Mouse (Mus musculus) intestine, embryonic 15.5 days (tissue): ENCODE results near the gene Rpl19. TPM values are rescaled to one million over a fixed set of nuclear protein-coding genes. Genes with fewer than 3 reads are reported as not detected.

Experiments
- ATAC-seq: fragments of 200-750 bp; cut with Nextera tagmentation; 2 replicates; pipeline ENCODE4 v1.8.0; 2017; ENCODE audit warnings: moderate TSS enrichment, moderate library complexity
- H3K27ac ChIP-seq: fragments of 300-500 bp; sonication (generic); 2 replicates; pipeline ENCODE4 v1.5.1; 2015; ENCODE audit warnings: mild to moderate bottlenecking, inconsistent platforms
- H3K27me3 ChIP-seq: fragments of 300-500 bp; sonication (generic); replicated peaks from 2 replicates; pipeline ENCODE4 v1.6.1; 2015; ENCODE audit warnings: inconsistent platforms
- H3K36me3 ChIP-seq: fragments of 300-500 bp; sonication (generic); 2 replicates; pipeline ENCODE4 v1.6.1; 2015; ENCODE audit warnings: inconsistent platforms
- H3K4me1 ChIP-seq: fragments of 300-500 bp; sonication (generic); replicated peaks from 2 replicates; pipeline ENCODE4 v1.6.1; 2015; ENCODE audit warnings: inconsistent platforms
- H3K4me2 ChIP-seq: fragments of 300-500 bp; sonication (generic); replicated peaks from 2 replicates; pipeline ENCODE4 v1.6.1; 2015; ENCODE audit warnings: mild to moderate bottlenecking, inconsistent platforms
- H3K4me3 ChIP-seq: fragments of 300-500 bp; sonication (generic); replicated peaks from 2 replicates; pipeline ENCODE4 v1.5.1; 2015; ENCODE audit warnings: inconsistent platforms
- H3K9ac ChIP-seq: fragments of 300-500 bp; sonication (generic); 2 replicates; pipeline ENCODE4 v1.6.1; 2015; ENCODE audit warnings: inconsistent platforms
- H3K9me3 ChIP-seq: fragments of 300-500 bp; sonication (generic); 2 replicates; pipeline ENCODE4 v1.6.1; 2016; ENCODE audit warnings: inconsistent platforms
- WGBS: fragments of 180-500 bp; shearing (Covaris S2); methylation state at CpG from one replicate; pipeline ENCODE4 v1.1.7; 2015; 5-methylcytosine and 5-hydroxymethylcytosine counted together
- polyA plus RNA-seq: library from polyadenylated mRNA; unstranded; fragments of >200 nt; fragmentation: Nextera tagmentation; extraction: Ambion mirVana; gene quantifications from 2 replicates; pipeline ENCODE4 v1.2.1, GENCODE M21; 2015

Rpl19 gene
- polyA plus RNA-seq, 1 experiment from 2014 or later: 1,063 TPM

DNA sequence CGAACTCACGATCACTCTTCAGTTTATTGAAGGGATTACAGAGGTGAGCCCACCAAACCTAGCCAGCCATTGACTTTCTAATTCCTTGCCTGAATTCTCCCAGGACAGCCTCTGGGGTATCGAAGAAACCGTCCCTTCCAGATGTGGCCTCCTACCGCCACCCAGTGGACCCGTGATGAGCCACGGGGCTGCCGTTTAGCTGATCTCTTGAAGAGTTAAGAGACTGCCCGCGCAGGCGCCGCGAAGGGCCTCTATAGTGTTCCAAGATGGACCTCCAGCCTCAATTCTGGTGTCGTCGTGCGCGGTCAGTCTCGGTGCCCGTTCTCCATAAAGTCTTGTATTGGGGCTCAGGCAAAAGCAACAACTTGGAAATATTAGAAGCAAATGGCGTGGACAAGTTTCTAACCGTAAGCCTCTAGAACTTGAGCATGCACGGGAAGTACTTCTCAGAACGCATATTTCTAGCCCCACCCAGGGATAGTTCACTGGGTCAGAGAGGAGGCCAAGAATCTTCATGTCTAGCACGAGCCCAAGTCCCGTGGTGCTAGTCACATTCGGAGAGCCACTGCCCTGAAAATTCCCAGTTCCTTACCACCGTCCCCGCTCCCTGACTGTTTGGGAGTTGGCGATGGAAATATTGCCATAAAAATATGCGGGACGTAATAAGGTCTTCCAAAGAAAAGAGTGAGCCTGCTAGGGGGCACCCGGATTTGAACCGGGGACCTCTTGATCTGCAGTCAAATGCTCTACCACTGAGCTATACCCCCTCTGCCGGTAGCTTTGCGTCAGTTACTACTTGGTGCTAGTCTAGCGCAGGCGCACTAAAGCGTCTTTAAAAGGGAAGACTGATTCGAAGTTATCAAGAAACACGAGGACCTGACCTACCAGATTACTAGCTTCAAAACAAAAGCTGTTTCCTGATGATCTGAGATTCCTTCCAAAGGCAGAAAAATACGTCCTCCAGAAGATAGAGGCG lies 38.7 kb upstream of the Rpl19 start:
- Histone ChIP-seq H3K4me3 (peak overlapping the region; percentile 70), H3K27me3 (peaks cover 21% of the 10 kb centered on the region), H3K9ac (peak overlapping the region; percentile 80), H3K36me3 (no peaks in the 10 kb centered on the region), H3K9me3 (no peaks in the 10 kb centered on the region), H3K4me1 (peaks cover 15% of the 10 kb centered on the region; the same call in 1 of the 2 replicates), H3K4me2 (peak overlapping the region; percentile 85), H3K27ac (peak overlapping the region; percentile 86)
- under 1% methylated on average over 42 of the region's 42 CpGs for WGBS
- ATAC-seq: peak; percentile 86

DNA sequence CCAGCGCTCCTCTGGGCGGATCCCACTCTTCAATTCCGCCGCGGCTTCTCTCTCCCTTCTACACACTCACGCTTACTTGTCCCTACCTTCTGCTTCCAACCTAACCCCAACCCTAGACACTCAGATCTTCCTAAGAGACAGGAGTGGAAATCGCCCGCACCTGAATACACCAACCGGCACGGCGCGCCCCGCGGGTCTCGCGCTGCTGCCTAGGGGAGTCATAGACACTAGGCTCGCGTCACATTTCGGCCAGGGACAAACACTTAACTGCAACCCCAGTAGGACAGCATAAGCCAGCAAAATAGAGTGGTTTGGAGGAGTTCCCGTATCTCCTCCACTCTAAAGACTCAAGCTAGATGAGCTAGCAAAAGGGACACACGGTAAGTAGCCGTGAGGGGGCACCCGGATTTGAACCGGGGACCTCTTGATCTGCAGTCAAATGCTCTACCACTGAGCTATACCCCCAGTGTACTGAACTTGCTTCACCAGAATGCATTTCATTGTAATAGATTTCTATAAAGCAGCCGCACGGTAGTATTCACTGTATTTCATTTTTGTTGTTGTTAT lies 37.9 kb upstream of the Rpl19 start:
- H3K9me3 ChIP-seq: no peaks in the 10 kb centered on the region
- peaks cover 21% of the 10 kb centered on the region for H3K27me3 ChIP-seq
- peak overlapping the region; percentile 70 for H3K4me3 ChIP-seq
- no peaks in the 10 kb centered on the region for H3K36me3 ChIP-seq
- peaks cover 15% of the 10 kb centered on the region; the same call in 1 of the 2 replicates for H3K4me1 ChIP-seq
- H3K9ac ChIP-seq: peak overlapping the region; percentile 80
- WGBS: under 1% methylated on average over 26 of the region's 26 CpGs
- H3K4me2 ChIP-seq: peak overlapping the region; percentile 75
- peak overlapping the region; percentile 86 for H3K27ac ChIP-seq
- peak; percentile 89 for ATAC-seq

DNA sequence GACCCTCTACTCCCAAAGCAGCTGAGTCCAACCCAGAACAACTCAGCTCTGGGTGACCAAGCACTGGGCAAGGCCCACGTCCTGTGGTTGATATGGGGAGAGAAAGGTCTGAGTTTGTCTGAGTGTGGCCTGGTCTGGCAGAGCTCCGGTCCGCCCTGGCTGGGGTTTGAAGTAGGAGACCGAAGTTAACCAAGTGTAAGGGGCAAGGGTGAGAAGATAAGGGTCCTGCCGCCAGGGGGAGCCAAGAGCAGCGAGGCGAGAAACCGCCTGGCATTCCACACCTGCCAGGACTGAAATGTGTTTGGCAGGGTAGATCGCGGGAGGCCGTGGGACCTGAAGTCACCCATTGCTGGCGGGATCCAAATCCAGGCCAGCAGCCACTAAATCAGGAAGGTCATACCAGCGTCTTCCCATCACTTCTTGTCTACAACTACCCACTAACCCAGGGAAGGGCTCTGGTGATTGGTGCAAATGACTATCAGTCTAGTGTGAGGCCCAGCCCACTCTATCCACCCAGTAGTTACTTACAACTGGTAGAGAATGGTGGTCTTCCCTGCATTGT lies 31.9 kb upstream of the Rpl19 start:
- ATAC-seq: peak; percentile 68
- peaks cover 16% of the 10 kb centered on the region for H3K4me1 ChIP-seq
- H3K9me3 ChIP-seq: no peaks in the 10 kb centered on the region
- peak overlapping the region; percentile 54 for H3K4me3 ChIP-seq
- H3K36me3 ChIP-seq: no peaks in the 10 kb centered on the region
- no peaks in the 10 kb centered on the region for H3K27me3 ChIP-seq
- WGBS: 6% methylated on average over 13 of the region's 13 CpGs
- peak overlapping the region; percentile 92 for H3K4me2 ChIP-seq
- H3K27ac ChIP-seq: no peak overlapping the region
- peak overlapping the region; percentile 48; the same call in 1 of the 2 replicates for H3K9ac ChIP-seq

DNA sequence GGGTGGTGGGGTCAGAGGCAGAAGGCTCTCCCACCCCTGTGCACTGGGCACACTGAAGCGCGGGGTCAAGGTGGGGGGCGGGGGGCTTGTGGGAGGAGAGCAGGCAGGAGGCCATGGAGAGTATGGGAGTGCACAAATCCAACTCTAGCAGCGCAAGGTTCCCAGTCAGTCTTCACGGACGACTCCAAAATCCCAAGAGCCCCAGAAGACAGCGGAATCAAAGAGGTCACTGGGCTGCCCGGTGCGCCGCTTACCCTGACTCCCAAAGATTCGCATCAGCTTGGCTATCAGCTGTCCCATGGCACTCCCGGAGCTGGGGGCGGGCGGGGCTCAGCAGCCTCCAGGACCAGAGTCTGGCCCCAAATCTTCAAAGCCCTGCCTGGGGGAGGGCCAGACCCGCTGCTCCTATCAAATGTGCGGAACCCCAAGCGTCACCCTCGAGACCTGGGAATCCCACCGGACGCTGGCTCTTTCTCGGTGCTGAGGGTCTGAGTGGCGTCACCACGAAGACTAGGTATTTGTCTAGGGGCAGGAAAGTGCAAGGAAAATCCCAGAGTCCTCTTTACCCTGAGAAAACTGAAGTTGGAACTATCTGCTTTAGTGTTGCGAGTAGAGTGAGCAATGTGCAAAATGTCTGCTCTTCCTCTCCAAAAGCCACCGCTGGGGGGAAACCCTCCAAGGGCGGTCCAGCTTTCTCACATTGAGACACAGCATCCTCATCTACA lies 30.8 kb upstream of the Rpl19 start, which contains the start of gene Arl5c:
Gene Arl5c (minus strand): TSS at position 618 of the 725 bp plus-strand sequence.
- Histone ChIP-seq H3K4me3 (peak within 1 kb of the TSS; percentile 54), H3K9ac (peak within 1 kb of the TSS; percentile 48), H3K4me2 (peak within 1 kb of the TSS; percentile 92), H3K36me3 (no peaks in the 10 kb centered on the region), H3K4me1 (peaks cover 13% of the 10 kb centered on the region), H3K27ac (peak within 1 kb of the TSS; percentile 24; the same call in 1 of the 2 replicates), H3K27me3 (no peaks in the 10 kb centered on the region; the same call in 1 of the 2 replicates), H3K9me3 (no peaks in the 10 kb centered on the region)
- WGBS: 3% methylated on average over 26 of the region's 26 CpGs
- peak; percentile 57 for ATAC-seq

DNA sequence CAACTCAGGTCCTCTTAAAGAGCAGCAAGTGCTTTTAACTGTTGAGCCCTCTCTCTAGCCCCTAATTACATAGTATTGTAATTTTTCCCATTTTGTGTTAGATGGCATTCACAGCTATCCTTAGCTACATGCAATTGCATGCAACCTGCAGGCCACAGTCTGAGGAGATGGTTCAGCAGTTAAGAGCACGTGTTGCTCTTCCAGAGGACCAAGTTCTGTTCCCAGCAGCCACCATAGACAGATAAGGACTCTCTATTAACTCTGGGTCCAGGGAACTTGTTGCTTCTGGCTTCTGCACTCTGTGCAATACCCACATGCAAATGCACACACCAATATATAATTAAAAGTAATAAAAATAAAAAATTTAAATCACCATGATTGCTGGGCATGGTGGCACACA lies 29.8 kb upstream of the Rpl19 start:
- Histone ChIP-seq H3K27me3 (peaks cover 4% of the 10 kb centered on the region), H3K27ac (no peak overlapping the region), H3K9me3 (no peaks in the 10 kb centered on the region), H3K36me3 (no peaks in the 10 kb centered on the region), H3K4me2 (no peak overlapping the region), H3K9ac (no peak overlapping the region), H3K4me3 (no peak overlapping the region), H3K4me1 (peaks cover 13% of the 10 kb centered on the region)
- no peak for ATAC-seq
- WGBS: 62% methylated on average over 1 of the region's 1 CpGs

DNA sequence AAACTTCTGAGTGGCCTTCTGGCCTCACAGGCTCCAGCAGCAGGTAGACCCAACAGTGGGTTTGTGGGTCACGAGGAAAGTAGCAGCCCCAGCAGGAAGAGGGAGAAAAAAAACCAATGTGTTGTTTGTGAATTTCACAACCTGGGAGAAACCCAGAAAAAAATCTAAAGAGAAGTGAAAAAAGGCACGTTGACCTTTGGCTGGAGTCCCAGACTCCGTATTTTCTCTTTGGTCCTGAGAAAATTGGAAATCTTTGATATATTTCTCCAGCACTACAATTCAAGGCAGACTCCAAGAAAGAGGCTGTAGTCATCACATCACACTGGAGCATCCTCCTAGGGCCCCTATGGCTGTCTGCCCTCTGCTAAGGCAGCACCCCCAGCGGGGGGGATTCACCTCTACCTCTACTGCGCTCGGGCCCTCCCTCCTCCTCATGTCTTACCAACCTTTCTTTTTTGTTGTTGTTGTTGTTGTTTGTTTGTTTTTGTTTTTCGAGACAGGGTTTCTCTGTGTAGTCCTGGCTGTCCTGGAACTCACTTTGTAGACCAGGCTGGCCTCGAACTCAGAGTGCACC lies 29.0 kb upstream of the Rpl19 start:
- Histone ChIP-seq H3K27me3 (peaks cover 7% of the 10 kb centered on the region), H3K36me3 (no peaks in the 10 kb centered on the region), H3K4me2 (no peak overlapping the region), H3K4me3 (no peak overlapping the region), H3K4me1 (peaks cover 14% of the 10 kb centered on the region), H3K9me3 (no peaks in the 10 kb centered on the region), H3K27ac (no peak overlapping the region), H3K9ac (no peak overlapping the region)
- no peak for ATAC-seq
- 76% methylated on average over 8 of the region's 8 CpGs for WGBS

DNA sequence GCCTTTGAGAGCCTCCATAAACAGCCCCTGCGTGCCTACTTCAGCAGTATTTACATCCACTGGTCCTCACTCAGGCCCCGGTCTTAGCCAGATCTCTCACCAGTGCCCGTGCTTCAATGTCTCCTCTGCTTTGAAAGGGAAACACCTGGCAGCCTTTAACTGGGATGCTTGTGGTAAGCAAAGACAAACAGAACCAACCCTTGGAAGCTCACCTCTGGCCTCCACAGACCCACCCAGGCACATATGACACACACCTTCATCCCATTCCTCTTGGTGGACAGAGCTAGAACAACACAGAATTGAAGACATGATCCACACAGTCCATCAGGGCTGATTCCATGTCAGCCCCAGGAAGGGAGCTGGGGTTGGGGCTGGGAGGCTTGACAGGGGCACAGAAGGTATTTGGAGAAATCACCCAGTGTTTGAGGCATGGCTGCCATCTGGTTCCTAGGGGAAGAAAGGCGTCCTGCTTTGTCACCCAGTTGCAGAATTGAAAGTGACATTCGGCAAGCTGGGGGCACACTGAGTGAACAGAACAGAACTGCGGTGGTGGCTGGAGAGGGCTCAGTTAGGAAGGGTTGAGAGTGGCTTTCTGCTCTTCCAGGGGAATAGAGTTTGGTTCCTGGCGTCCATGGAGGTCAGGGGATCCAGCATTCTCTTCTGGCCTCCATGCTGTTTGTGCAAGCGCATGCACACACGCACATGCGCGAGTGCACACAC lies 28.3 kb upstream of the Rpl19 start:
- Histone ChIP-seq H3K27me3 (peaks cover 7% of the 10 kb centered on the region), H3K9me3 (no peaks in the 10 kb centered on the region), H3K4me2 (no peak overlapping the region), H3K36me3 (no peaks in the 10 kb centered on the region), H3K9ac (no peak overlapping the region), H3K27ac (no peak overlapping the region), H3K4me3 (no peak overlapping the region), H3K4me1 (peaks cover 21% of the 10 kb centered on the region)
- ATAC-seq: no peak
- 74% methylated on average over 11 of the region's 11 CpGs for WGBS

DNA sequence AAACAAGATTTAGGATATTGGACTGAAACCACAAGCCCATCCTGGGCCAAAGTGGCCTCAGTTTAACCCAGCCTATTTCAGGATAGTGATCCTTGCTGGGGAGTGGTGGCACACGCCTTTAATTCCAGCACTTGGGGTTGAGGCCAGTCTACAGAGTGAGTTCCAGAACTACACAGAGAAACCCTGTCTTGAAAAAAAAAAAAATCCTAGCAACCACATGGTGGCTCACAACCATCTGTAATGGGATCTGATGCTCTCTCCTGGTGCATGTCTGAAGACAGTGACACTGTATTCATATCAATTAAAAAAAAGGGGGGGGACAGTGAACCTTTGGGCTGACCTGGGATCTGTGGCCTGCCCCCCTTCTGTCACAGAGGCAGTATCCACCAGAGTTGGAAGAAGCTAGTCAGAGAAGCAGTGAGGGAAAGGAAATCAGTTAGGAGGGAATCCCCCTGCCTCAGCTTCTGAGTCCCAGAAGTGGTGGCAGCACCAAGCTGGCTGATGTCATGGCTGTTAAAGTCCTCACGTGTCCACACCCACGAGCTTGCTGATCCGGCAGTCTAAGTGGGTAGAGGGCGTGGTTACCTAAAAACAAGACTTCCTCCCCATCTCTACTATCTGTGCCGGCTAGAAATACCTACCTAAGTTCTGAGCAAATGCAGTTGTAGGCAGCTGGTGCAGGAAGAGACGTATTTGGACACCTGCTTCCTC lies 27.5 kb upstream of the Rpl19 start:
- peaks cover 7% of the 10 kb centered on the region for H3K27me3 ChIP-seq
- WGBS: 55% methylated on average over 7 of the region's 7 CpGs

DNA sequence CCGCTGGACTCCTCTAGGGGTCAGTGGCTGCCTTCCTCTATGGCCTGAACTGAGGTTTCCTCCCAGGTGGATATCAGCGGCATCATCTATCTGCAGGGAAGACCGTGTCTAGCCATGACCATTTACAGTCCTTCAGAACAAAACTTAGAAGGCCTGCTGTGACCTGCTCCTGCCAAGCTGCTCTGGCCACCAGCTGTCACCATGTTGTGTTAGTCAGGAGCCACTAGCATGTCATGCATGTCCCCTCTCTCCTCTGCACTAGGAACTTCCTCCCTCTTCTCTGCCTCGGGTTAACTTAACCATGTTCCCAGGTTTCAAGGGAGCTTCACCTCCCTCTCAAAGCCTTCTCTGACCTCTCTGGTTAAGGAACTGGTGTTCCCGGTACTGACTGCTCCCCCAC lies 26.8 kb upstream of the Rpl19 start:
- Histone ChIP-seq H3K27ac (no peak overlapping the region), H3K4me3 (no peak overlapping the region), H3K27me3 (peaks cover 7% of the 10 kb centered on the region), H3K4me2 (no peak overlapping the region), H3K36me3 (no peaks in the 10 kb centered on the region; the same call in 1 of the 2 replicates), H3K4me1 (peaks cover 18% of the 10 kb centered on the region; the same call in 1 of the 2 replicates), H3K9ac (no peak overlapping the region), H3K9me3 (no peaks in the 10 kb centered on the region; the same call in 1 of the 2 replicates)
- ATAC-seq: no peak
- 64% methylated on average over 5 of the region's 5 CpGs for WGBS

More for the DNA sequence above, 27.5 kb upstream of the Rpl19 start:
- Histone ChIP-seq H3K27ac (no peak overlapping the region), H3K36me3 (no peaks in the 10 kb centered on the region), H3K9me3 (no peaks in the 10 kb centered on the region), H3K9ac (no peak overlapping the region), H3K4me3 (no peak overlapping the region), H3K4me1 (peaks cover 23% of the 10 kb centered on the region), H3K4me2 (no peak overlapping the region)
- ATAC-seq: no peak

DNA sequence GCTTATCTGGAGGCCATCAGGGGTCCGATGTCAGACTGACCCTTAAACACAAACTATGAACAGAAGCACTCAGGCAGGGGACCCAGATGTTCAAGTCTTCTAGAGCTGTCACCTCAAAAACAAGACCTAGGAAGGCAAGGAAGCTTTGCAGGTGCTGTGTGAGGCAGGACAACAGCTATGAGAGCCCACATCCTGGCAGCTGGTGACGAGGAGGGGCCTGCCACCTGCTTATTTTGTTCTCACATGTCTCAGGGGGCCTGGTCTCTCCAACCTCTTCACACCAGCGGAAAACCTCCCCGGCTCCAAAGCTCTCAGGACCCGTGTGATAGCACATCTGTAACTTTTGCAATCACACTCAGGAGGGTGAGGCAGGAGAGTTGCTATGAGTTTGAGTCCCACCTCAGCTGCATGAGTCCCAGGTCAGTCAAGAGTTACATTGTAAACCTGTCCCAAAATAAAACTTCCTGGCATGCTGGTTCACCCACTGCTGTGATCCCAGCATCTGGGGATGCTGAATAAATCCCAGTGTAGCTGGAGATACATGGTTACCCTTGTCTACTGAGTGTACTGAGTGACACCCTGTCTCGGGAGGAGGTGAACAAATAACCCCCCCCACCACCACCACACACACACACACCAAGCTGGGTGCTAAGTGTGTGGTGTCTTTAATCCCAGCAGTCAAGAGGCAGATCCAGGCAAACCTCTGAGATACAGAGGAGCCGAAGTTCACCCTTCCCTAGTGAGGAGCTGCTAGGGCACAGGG lies 26.0 kb upstream of the Rpl19 start:
- 19% methylated on average over 7 of the region's 7 CpGs for WGBS
- H3K27ac ChIP-seq: no peak overlapping the region
- ATAC-seq: no peak
- H3K4me3 ChIP-seq: no peak overlapping the region
- H3K36me3 ChIP-seq: no peaks in the 10 kb centered on the region; the same call in 1 of the 2 replicates
- no peak overlapping the region for H3K4me2 ChIP-seq
- H3K9me3 ChIP-seq: no peaks in the 10 kb centered on the region; the same call in 1 of the 2 replicates
- peaks cover 7% of the 10 kb centered on the region for H3K27me3 ChIP-seq
- H3K4me1 ChIP-seq: peaks cover 12% of the 10 kb centered on the region; the same call in 1 of the 2 replicates
- no peak overlapping the region for H3K9ac ChIP-seq
